Mouse (Mus musculus): ENCODE results near the gene Smap2. TPM values are rescaled to one million over a fixed set of nuclear protein-coding genes. Genes with fewer than 3 reads are reported as not detected.

Smap2 gene
- polyA plus RNA-seq, 1 experiment from 2014 or later, result 23.2 TPM

DNA sequence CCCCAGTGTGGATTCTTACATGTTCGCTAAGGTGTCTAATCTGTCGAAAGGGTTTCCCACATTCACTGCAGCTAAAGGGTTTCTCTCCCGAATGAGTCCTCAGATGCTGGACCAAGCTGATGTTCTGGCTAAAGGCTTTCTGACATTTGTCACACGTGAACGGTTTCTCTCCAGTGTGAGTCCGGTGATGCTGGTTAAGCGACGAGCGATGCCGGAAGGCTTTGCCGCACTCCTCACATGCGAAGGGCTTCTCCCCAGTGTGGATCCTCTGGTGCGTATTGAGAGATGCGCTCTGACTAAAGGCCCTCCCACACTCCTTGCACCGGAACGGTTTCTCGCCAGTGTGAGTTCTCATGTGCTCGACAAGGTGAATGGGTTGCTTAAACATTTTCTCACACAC, 86.3 kb downstream of the Smap2 start:
- Histone ChIP-seq H3K4me3 (ENCODE audit: low read depth, low read length) (no peak overlapping the region), H3K4me2 (replicated peaks; ENCODE audit: low read depth) (no peak overlapping the region), H3K36me3 (ENCODE audit: control insufficient read depth, insufficient read depth) (peaks cover 17% of the 10 kb centered on the region; the same call in 1 of the 2 replicates), H3K27ac (ENCODE audit: low read depth, low read length) (no peak overlapping the region), H3K4me1 (replicated peaks; ENCODE audit: control insufficient read depth, insufficient read depth, low read length) (no peaks in the 10 kb centered on the region), H3K27me3 (replicated peaks; ENCODE audit: control insufficient read depth, insufficient read depth, low read length) (no peaks in the 10 kb centered on the region), H3K9me3 (ENCODE audit: control insufficient read depth) (no peaks in the 10 kb centered on the region), H3K9ac (ENCODE audit: low read depth, low read length) (no peak overlapping the region)
- ATAC-seq, result no peak
- no peak for TF ChIP-seq CTCF (IDR thresholded peaks at IDR 0.05; ENCODE audit: low read depth)
- WGBS, result 99% methylated on average over 18 of the region's 18 CpGs

DNA sequence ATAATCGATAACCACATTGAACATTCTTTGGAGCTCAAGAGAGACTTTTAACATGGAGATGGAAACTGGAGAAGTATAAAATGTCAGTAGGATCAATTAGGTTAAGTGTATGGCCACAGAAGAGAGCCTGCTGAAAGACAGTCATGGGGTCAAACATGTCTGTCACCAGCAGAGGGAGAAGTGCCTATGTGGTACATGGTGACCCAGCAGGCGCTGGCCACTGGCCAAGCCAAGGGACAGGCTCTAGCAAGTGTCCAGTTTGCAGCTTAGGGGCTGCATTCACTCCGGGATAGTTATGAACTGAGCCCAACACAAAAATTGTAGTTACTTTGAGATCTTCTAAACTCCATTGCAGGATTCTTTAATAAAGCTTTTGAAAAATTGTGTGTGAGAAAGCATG, 88.4 kb downstream of the Smap2 start:
- Histone ChIP-seq H3K27ac (ENCODE audit: low read depth, low read length) (no peak overlapping the region), H3K4me2 (replicated peaks; ENCODE audit: low read depth) (no peak overlapping the region), H3K27me3 (replicated peaks; ENCODE audit: control insufficient read depth, insufficient read depth, low read length) (no peaks in the 10 kb centered on the region), H3K9me3 (ENCODE audit: control insufficient read depth) (no peaks in the 10 kb centered on the region), H3K4me1 (replicated peaks; ENCODE audit: control insufficient read depth, insufficient read depth, low read length) (no peaks in the 10 kb centered on the region; the same call in 1 of the 2 replicates), H3K36me3 (ENCODE audit: control insufficient read depth, insufficient read depth) (peaks cover 11% of the 10 kb centered on the region; the same call in 1 of the 2 replicates), H3K9ac (ENCODE audit: low read depth, low read length) (no peak overlapping the region), H3K4me3 (ENCODE audit: low read depth, low read length) (no peak overlapping the region)
- ATAC-seq, result no peak
- peak; percentile 33 for TF ChIP-seq CTCF (IDR thresholded peaks at IDR 0.05; ENCODE audit: low read depth)
- WGBS, result 79% methylated on average over 3 of the region's 3 CpGs

DNA sequence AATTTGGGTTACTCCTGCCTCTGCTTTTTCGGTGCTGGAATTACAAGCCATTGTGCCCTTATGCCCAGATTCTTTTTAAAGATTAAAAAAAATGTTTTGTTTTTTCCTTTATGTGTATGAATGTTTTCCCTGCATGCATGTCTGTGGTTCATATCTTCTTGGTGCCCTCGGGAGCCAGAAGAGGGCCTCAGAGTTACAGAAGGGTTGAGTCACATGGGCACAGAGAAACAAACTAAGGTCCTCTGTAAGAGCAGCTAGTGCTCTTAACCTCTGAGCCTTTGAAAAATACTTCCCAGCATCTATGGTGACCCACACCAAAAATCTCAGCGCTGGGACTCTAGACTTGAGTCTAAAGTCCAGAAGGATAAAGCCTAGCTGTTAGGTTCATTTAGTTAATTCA, 91.7 kb downstream of the Smap2 start:
- 12% methylated on average over 3 of the region's 3 CpGs for WGBS
- Histone ChIP-seq H3K4me3 (ENCODE audit: low read depth, low read length) (peak overlapping the region; percentile 54), H3K27ac (ENCODE audit: low read depth, low read length) (peak overlapping the region; percentile 95), H3K36me3 (ENCODE audit: control insufficient read depth, insufficient read depth) (peaks cover 16% of the 10 kb centered on the region), H3K9ac (ENCODE audit: low read depth, low read length) (peak overlapping the region; percentile 63), H3K9me3 (ENCODE audit: control insufficient read depth) (no peaks in the 10 kb centered on the region), H3K4me2 (replicated peaks; ENCODE audit: low read depth) (peak overlapping the region; percentile 68), H3K27me3 (replicated peaks; ENCODE audit: control insufficient read depth, insufficient read depth, low read length) (no peaks in the 10 kb centered on the region), H3K4me1 (replicated peaks; ENCODE audit: control insufficient read depth, insufficient read depth, low read length) (no peaks in the 10 kb centered on the region; the same call in 1 of the 2 replicates)
- peak; percentile 64 for TF ChIP-seq CTCF (IDR thresholded peaks at IDR 0.05; ENCODE audit: low read depth)
- ATAC-seq, result peak; percentile 66

DNA sequence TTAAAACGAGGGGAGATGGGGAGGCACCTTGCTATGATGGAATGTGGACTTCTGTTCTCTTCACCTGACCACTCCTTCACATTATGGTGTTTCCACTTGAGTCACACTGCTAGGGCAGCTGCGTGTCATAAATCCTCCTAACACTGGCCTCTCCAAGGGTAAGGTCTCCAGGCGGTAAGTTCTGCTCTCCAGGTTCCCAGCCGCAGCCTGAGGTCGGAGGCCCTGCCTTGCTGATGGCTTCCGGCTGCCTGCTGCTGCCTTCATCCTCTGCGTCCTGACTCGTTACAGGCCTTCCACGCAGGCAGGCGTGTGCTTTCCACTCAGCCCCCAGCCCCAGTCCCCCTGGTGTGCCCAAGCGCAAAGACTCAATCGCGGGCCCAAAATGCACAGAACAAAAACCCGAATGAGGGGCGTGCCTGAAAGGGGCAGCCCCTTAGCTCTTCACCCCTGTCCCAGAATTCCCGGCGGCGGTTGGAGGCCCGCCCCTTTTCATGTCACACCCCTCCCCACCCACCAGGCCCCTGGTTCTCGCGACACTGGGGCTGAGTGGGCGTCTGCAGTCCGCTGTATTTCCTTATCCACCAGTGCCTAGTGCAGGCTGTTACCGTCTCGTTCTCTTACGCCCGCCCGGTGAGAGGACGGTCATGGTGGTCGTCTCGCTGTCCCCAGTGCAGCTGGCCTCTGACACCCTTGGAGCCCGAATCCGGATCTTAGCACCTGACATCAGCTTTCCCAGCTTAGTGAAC, 92.3 kb downstream of the Smap2 start, which contains the start of gene Exo5:
Gene Exo5 (minus strand): TSS at position 464 of the 746 bp plus-strand sequence.
- WGBS, result under 1% methylated on average over 33 of the region's 33 CpGs

DNA sequence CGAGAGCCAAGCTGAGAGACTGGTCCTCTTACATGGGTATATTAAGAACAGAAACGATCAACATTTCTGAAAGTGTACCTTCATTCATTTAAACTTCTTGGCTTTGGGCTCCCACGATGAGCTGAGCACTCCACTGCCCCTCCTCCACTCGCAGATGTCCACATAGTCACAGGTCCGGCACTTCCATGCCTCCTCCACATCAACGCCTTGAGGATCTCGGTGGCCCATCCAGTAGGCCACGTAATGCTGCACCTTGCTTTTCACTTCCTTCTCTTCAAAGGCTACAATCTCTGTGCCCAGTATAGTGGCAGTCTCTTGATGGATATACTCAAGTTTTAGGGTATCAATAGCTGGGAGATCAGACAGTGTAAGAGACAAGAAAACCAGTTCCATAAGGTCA, 95.6 kb downstream of the Smap2 start:
- WGBS, result 93% methylated on average over 8 of the region's 8 CpGs
- no peak overlapping the region for H3K9ac ChIP-seq (ENCODE audit: low read depth, low read length)
- TF ChIP-seq CTCF (IDR thresholded peaks at IDR 0.05; ENCODE audit: low read depth), result no peak
- H3K36me3 ChIP-seq (ENCODE audit: control insufficient read depth, insufficient read depth), result peaks cover 16% of the 10 kb centered on the region
- ATAC-seq, result no peak
- H3K9me3 ChIP-seq (ENCODE audit: control insufficient read depth), result no peaks in the 10 kb centered on the region
- no peak overlapping the region for H3K4me3 ChIP-seq (ENCODE audit: low read depth, low read length)
- no peaks in the 10 kb centered on the region for H3K27me3 ChIP-seq (replicated peaks; ENCODE audit: control insufficient read depth, insufficient read depth, low read length)
- H3K4me2 ChIP-seq (replicated peaks; ENCODE audit: low read depth), result no peak overlapping the region
- peak overlapping the region; percentile 37 for H3K27ac ChIP-seq (ENCODE audit: low read depth, low read length)
- H3K4me1 ChIP-seq (replicated peaks; ENCODE audit: control insufficient read depth, insufficient read depth, low read length), result no peaks in the 10 kb centered on the region; the same call in 1 of the 2 replicates

More for the DNA sequence above, 92.3 kb downstream of the Smap2 start, which contains the start of gene Exo5:
- Histone ChIP-seq H3K36me3 (ENCODE audit: control insufficient read depth, insufficient read depth) (peaks cover 16% of the 10 kb centered on the region), H3K9ac (ENCODE audit: low read depth, low read length) (peak within 1 kb of the TSS; percentile 63), H3K9me3 (ENCODE audit: control insufficient read depth) (no peaks in the 10 kb centered on the region), H3K4me1 (replicated peaks; ENCODE audit: control insufficient read depth, insufficient read depth, low read length) (no peaks in the 10 kb centered on the region; the same call in 1 of the 2 replicates), H3K27me3 (replicated peaks; ENCODE audit: control insufficient read depth, insufficient read depth, low read length) (no peaks in the 10 kb centered on the region), H3K4me2 (replicated peaks; ENCODE audit: low read depth) (peak within 1 kb of the TSS; percentile 68), H3K4me3 (ENCODE audit: low read depth, low read length) (peak within 1 kb of the TSS; percentile 54), H3K27ac (ENCODE audit: low read depth, low read length) (peak within 1 kb of the TSS; percentile 95)
- TF ChIP-seq CTCF (IDR thresholded peaks at IDR 0.05; ENCODE audit: low read depth), result 0 out of 2 replicates have a peak, but pooled peaks have one; percentile 1
- ATAC-seq, result peak; percentile 97

Small RNA genes within 50 kb of the gene (microRNA-seq; reads per million reads assigned to microRNA genes)
- gene Mir7015, result not detected

Other genes starting within 250 kb of the Smap2 start
- 47.7 and 49.8 TPM in 2 replicates for gene Nfyc, start 185.7 kb downstream of the Smap2 start, polyA plus RNA-seq (2015; fragmentation: Nextera tagmentation; extraction: Ambion mirVana)
- 0.77 and 0.95 TPM in 2 replicates for gene Rims3, start 162.4 kb downstream of the Smap2 start, polyA plus RNA-seq (2015; fragmentation: Nextera tagmentation; extraction: Ambion mirVana)
- gene Exo5, start 92.2 kb downstream of the Smap2 start, polyA plus RNA-seq (2015; fragmentation: Nextera tagmentation; extraction: Ambion mirVana), result 12.3 and 12.6 TPM in 2 replicates
- 2.2 and 2.6 TPM in 2 replicates for gene Zfp69, start 65.5 kb downstream of the Smap2 start, polyA plus RNA-seq (2015; fragmentation: Nextera tagmentation; extraction: Ambion mirVana)
- gene Col9a2, start 22.1 kb upstream of the Smap2 start, polyA plus RNA-seq (2015; fragmentation: Nextera tagmentation; extraction: Ambion mirVana), result 3.9 TPM in 2 replicates
- 22.9 and 23.3 TPM in 2 replicates for gene Zmpste24, start 81.0 kb upstream of the Smap2 start, polyA plus RNA-seq (2015; fragmentation: Nextera tagmentation; extraction: Ambion mirVana)
- gene Tmco2, start 92.0 kb upstream of the Smap2 start, polyA plus RNA-seq (2015; fragmentation: Nextera tagmentation; extraction: Ambion mirVana), result not detected in 2 replicates
- gene Rlf, start 197.8 kb upstream of the Smap2 start, polyA plus RNA-seq (2015; fragmentation: Nextera tagmentation; extraction: Ambion mirVana), result 4.5 and 5.7 TPM in 2 replicates

Data from intestine, postnatal 0 days (tissue).